ENCODE assay signal across 19 mouse cellular contexts in genomic region chr13:88879960-88880359, GRCm38 (mm10). TPM values are rescaled to one million over a fixed set of nuclear protein-coding genes. Genes with fewer than 3 reads are reported as not detected.
"Had no signal": no experiment of that assay in that cellular context is flagged by ENCODE, and none has a peak within 500 bp of the region (broad histone marks: within the 10 kb centered on the region; RNA-seq: fewer than 3 reads in every experiment).

No protein-coding gene starts in this region.

- H3K27me3 ChIP-seq: hindbrain, embryonic 12.5 days; liver, embryonic 13.5 days; megakaryocyte, embryonic 14.5 days; midbrain, embryonic 12.5 days; neural tube, embryonic 13.5 days; stomach, embryonic 15.5 days had no signal

- H3K36me3 ChIP-seq: hindbrain, embryonic 12.5 days; liver, embryonic 13.5 days; midbrain, embryonic 12.5 days; neural tube, embryonic 13.5 days; stomach, embryonic 15.5 days had no signal

- H3K9ac ChIP-seq: hindbrain, embryonic 12.5 days; liver, embryonic 13.5 days; liver, postnatal 0 days; midbrain, embryonic 12.5 days; neural tube, embryonic 13.5 days; stomach, embryonic 15.5 days had no signal

- H3K27ac ChIP-seq: hindbrain, embryonic 12.5 days; left cerebral cortex, adult 2 months; liver, embryonic 13.5 days; macrophage; midbrain, embryonic 12.5 days; neural tube, embryonic 13.5 days; stomach, embryonic 15.5 days had no signal

- H3K9me3 ChIP-seq: hindbrain, embryonic 12.5 days; liver, embryonic 13.5 days; megakaryocyte, embryonic 14.5 days; midbrain, embryonic 12.5 days; neural tube, embryonic 13.5 days; stomach, embryonic 15.5 days had no signal

- ATAC-seq: hindbrain, embryonic 16.5 days; inflammation-experienced regulatory T-cells, adult 6 months; liver, postnatal 0 days; midbrain, embryonic 16.5 days had no signal

- DNase-seq: kidney, postnatal 14 days; liver; liver, embryonic 13.5 days; liver, postnatal 0 days; retina, postnatal 1 day; right cerebral cortex, postnatal 4 days; spleen, adult 18-20 months; thymus, adult 2 months; thymus, postnatal 25 days had no signal

- H3K4me1 ChIP-seq: hindbrain, embryonic 12.5 days; liver, embryonic 13.5 days; midbrain, embryonic 12.5 days; neural tube, embryonic 13.5 days; stomach, embryonic 15.5 days had no signal

- H3K4me3 ChIP-seq: hindbrain, embryonic 12.5 days; left cerebral cortex, adult 2 months; liver, embryonic 13.5 days; megakaryocyte, embryonic 14.5 days; midbrain, embryonic 12.5 days; neural tube, embryonic 13.5 days; stomach, embryonic 15.5 days had no signal

- H3K4me2 ChIP-seq: hindbrain, embryonic 12.5 days; liver, embryonic 13.5 days; midbrain, embryonic 12.5 days; neural tube, embryonic 13.5 days; stomach, embryonic 15.5 days had no signal

RNA-seq across cellular contexts. Expression of gene Edil3, which starts 58.7 kb away (rescaled TPM):
- polyA plus RNA-seq: thymus, adult 2 months had no signal
